In the genomic region with DNA sequence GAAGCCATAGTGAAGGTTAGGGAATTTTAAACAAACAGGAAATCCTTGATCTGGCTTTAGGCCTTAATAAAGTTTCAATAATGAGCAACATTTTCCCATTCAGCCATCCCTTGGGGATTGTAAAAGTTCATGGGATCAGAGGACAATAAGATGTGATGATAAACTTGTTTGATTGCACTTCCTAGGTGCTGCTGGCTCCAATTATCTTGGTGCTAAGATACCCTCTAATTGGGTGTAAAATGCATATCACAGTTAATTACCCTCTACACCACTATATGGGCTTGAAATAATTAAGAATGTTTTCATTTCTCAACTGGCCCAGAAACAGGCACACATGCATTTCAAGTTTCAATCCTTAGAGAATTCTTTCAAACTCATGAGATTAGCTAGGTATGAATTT, we compare ENCODE assay signal across 24 mouse cellular contexts. TPM values are rescaled to one million over a fixed set of nuclear protein-coding genes. Genes with fewer than 3 reads are reported as not detected.
DNase-seq lines count a peak whose midpoint lies in the region; ATAC-seq and TF ChIP-seq lines count a peak whose summit lies in the region.
"Had no signal": no experiment of that assay in that cellular context is flagged by ENCODE, and none has a peak within 500 bp of the region (broad histone marks: within the 10 kb centered on the region; RNA-seq: fewer than 3 reads in every experiment).

No protein-coding gene starts in this region.

- H3K27ac ChIP-seq in midbrain, embryonic 11.5 days (ENCODE audit: low read depth, low read length) = no peak overlapping the region
- H3K27ac ChIP-seq in midbrain, postnatal 0 days (ENCODE audit: low read depth, low read length) = no peak overlapping the region
- H3K27ac ChIP-seq: embryonic facial prominence, embryonic 12.5 days; embryonic facial prominence, embryonic 15.5 days; forebrain, embryonic 10.5 days; forebrain, embryonic 12.5 days had no signal

- no peak overlapping the region for H3K4me2 ChIP-seq in midbrain, embryonic 11.5 days
- H3K4me2 ChIP-seq in midbrain, postnatal 0 days (ENCODE audit: low read depth, low read length, poor library complexity, severe bottlenecking) = no peak overlapping the region
- H3K4me2 ChIP-seq: embryonic facial prominence, embryonic 12.5 days; embryonic facial prominence, embryonic 15.5 days; forebrain, embryonic 12.5 days had no signal

- no peaks in the 10 kb centered on the region for H3K9me3 ChIP-seq in midbrain, embryonic 11.5 days (ENCODE audit: control insufficient read depth, low read length)
- no peaks in the 10 kb centered on the region for H3K9me3 ChIP-seq in midbrain, postnatal 0 days (ENCODE audit: low read length)
- H3K9me3 ChIP-seq: embryonic facial prominence, embryonic 12.5 days; embryonic facial prominence, embryonic 15.5 days; forebrain, embryonic 10.5 days; forebrain, embryonic 12.5 days had no signal

- H3K36me3 ChIP-seq in midbrain, embryonic 11.5 days (ENCODE audit: control insufficient read depth, insufficient read depth, low read length) = no peaks in the 10 kb centered on the region
- no peaks in the 10 kb centered on the region for H3K36me3 ChIP-seq in midbrain, postnatal 0 days (ENCODE audit: insufficient read depth, low read length)
- H3K36me3 ChIP-seq: embryonic facial prominence, embryonic 12.5 days; embryonic facial prominence, embryonic 15.5 days; forebrain, embryonic 10.5 days; forebrain, embryonic 12.5 days had no signal

- H3K27me3 ChIP-seq in midbrain, embryonic 11.5 days (ENCODE audit: control insufficient read depth, insufficient read depth, low read length) = no peaks in the 10 kb centered on the region
- H3K27me3 ChIP-seq in midbrain, postnatal 0 days (ENCODE audit: insufficient read depth, low read length) = no peaks in the 10 kb centered on the region
- H3K27me3 ChIP-seq: embryonic facial prominence, embryonic 12.5 days; embryonic facial prominence, embryonic 15.5 days; forebrain, embryonic 12.5 days had no signal

- no peak overlapping the region for H3K4me3 ChIP-seq in midbrain, embryonic 11.5 days (ENCODE audit: low read depth, low read length)
- H3K4me3 ChIP-seq in midbrain, postnatal 0 days (ENCODE audit: low read depth, low read length) = no peak overlapping the region
- H3K4me3 ChIP-seq: embryonic facial prominence, embryonic 12.5 days; embryonic facial prominence, embryonic 15.5 days; erythroblast, embryonic 14.5 days; forebrain, embryonic 10.5 days; forebrain, embryonic 12.5 days had no signal

- ATAC-seq in midbrain, embryonic 11.5 days (ENCODE audit: low FRiP score) = no peak
- no peak for ATAC-seq in midbrain, postnatal 0 days (ENCODE audit: low FRiP score)
- ATAC-seq: forebrain, embryonic 14.5 days; forebrain, postnatal 0 days had no signal

- H3K9ac ChIP-seq in midbrain, embryonic 11.5 days (ENCODE audit: low read length) = no peak overlapping the region
- no peak overlapping the region for H3K9ac ChIP-seq in midbrain, postnatal 0 days (replicated peaks; ENCODE audit: low read length, poor library complexity, severe bottlenecking)
- H3K9ac ChIP-seq: embryonic facial prominence, embryonic 12.5 days; embryonic facial prominence, embryonic 15.5 days; forebrain, embryonic 12.5 days; forebrain, postnatal 0 days had no signal

- peak; percentile 67 for DNase-seq in midbrain, embryonic 11.5 days (ENCODE audit: low spot score, missing footprints)
- DNase-seq in midbrain, postnatal 0 days (ENCODE audit: low spot score) = no peak
- DNase-seq in forelimb bud, embryonic 11.5 days (ENCODE audit: low read depth, low spot score) = peak; percentile 32
- peak; percentile 49 for DNase-seq in retina, postnatal 1 day
- no peak for DNase-seq in cerebellum, postnatal 10 days
- no peak for DNase-seq in layer of hippocampus, adult 9-11 months
- DNase-seq: adrenal gland, adult 2 months; adrenal gland, postnatal 10 days; adrenal gland, postnatal 25 days; cerebellum, adult 11-12 months; cerebellum, adult 2 months; cerebellum, adult 9-10 months; cerebellum, postnatal 14 days; cerebellum, postnatal 36 days; embryo, embryonic 11 days; forebrain, postnatal 0 days had no signal

- no peaks in the 10 kb centered on the region for H3K4me1 ChIP-seq in midbrain, embryonic 11.5 days (ENCODE audit: control insufficient read depth, insufficient read depth, low read length)
- no peaks in the 10 kb centered on the region for H3K4me1 ChIP-seq in midbrain, postnatal 0 days (ENCODE audit: insufficient read depth, low read length)
- H3K4me1 ChIP-seq: embryonic facial prominence, embryonic 12.5 days; embryonic facial prominence, embryonic 15.5 days; forebrain, embryonic 12.5 days had no signal

- TF ChIP-seq CTCF in midbrain, postnatal 0 days (IDR thresholded peaks at IDR 0.05) = no peak

RNA-seq across cellular contexts. Expression of a gene that starts 55.4 kb away (rescaled TPM):
- polyA plus RNA-seq in midbrain, embryonic 11.5 days (2014; fragmentation: Nextera tagmentation; extraction: Ambion mirVana) = 27.0 and 27.3 TPM in 2 replicates
- total RNA-seq in midbrain, postnatal 0 days (2014; rRNA removed) = 44.6 and 49.0 TPM in 2 replicates
- polyA plus RNA-seq in midbrain, postnatal 0 days (2015; fragmentation: Nextera tagmentation; extraction: Ambion mirVana) = 12.3 and 12.8 TPM in 2 replicates
- total RNA-seq: common myeloid progenitor, adult 5-6 weeks; MEL had no signal

Comparison
In these comparisons a context has a peak if more than half of its experiments do, and no peak if none do; other contexts are left out.
1. DNase-seq: peak in midbrain, embryonic 11.5 days (single experiment), forelimb bud, embryonic 11.5 days (single experiment) and retina, postnatal 1 day (single experiment); none in midbrain, postnatal 0 days (single experiment), cerebellum, postnatal 10 days (0 of 2) and layer of hippocampus, adult 9-11 months (single experiment).